Mouse (Mus musculus): ENCODE measurements at regions not wholly inside any gene's neighbourhood (a gene's known extent, or its start where the extent isn't known, plus 50 kb on each side); places are given as distances from the start of the nearest gene placed in this dataset.
A peak's percentile ranks its signal among the peaks of the same experiment; 100 is the strongest.

DNA sequence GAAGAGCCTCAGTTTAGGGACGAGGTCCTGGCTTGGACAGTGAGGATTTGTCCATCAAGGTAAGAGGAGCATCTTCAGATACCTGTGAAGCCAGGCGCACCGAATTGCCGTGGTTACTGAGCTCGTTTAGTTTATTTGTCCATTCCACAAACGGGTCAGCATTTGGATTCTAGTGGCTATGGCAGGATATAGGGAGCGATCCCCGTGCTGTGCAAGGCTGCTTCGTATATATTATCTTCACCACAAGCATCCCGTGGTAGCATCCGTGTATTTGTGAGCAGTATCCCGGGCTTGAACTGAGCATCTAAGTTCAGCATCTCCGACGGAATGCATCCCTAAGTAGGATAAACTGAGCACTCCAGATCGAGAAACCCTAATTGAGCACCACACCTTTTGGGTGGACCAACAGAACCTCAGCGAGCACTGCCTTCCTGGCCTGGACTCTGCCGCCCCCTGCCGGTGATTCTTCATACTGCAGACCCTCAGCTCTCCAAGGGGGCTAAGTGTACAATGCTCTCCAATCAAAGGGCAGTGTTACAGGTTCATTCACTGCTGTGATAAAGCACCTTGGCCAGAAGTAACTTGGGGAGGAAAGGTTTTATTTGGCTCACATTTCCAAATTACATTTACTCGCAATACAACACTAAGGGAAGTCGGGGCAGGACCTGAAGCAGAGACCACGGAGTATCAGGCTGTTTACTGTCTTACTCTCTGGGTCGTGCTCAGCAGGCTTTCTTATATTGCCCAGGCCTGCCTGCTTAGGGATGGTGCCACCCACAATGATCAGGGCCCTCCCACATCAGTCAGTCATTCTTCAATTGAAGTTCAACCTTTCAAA is 68.6 kb downstream of the Gm11983 start:
- TF ChIP-seq HCFC1 (IDR thresholded peaks at IDR 0.05; ENCODE audit: borderline replicate concordance, insufficient read depth, low read length) (peak; percentile 32; the same call in 1 of the 2 replicates), MAFK (IDR thresholded peaks at IDR 0.05; ENCODE audit: insufficient read depth, low read depth, low read length) (no peak), ZNF384 (IDR thresholded peaks at IDR 0.05; ENCODE audit: low read depth, low read length) (no peak)

Data from ES-E14 (cell line).